Mouse (Mus musculus) embryo, embryonic 10 days (tissue): Measurements from ENCODE around the gene Lrrc55.
"Not testable (repeated sequence)": the region's sequence is repeated elsewhere in the genome, so short reads cannot be mapped to it uniquely, and the experiment has no call there.

Experiments
- DNase-seq: peaks from one replicate; pipeline ENCODE4 v3.0.0-alpha.2; 2015; ENCODE audit warnings: low spot score

Gene Lrrc55

GRCm38 (mm10) chr2:85196901-85197300 is at the start of gene Lrrc55:
Lrrc55 (minus strand) TSS chr2:85197197.
- no peak for DNase-seq

GRCm38 (mm10) chr2:85246506-85247082 is 49.6 kb upstream of the Lrrc55 start:
- peak; percentile 84 for DNase-seq

GRCm38 (mm10) chr2:85245737-85246136 is 48.7 kb upstream of the Lrrc55 start:
- DNase-seq: no peak

GRCm38 (mm10) chr2:85238068-85238667 is 41.2 kb upstream of the Lrrc55 start:
- DNase-seq: no peak

GRCm38 (mm10) chr2:85237231-85237630 is 40.2 kb upstream of the Lrrc55 start:
- not testable (repeated sequence) for DNase-seq

- no peak for DNase-seq
Measured at GRCm38 (mm10) chr2:85230771-85231511, 33.9 kb upstream of the Lrrc55 start.

- no peak for DNase-seq
Measured at GRCm38 (mm10) chr2:85229606-85230005, 32.6 kb upstream of the Lrrc55 start.

GRCm38 (mm10) chr2:85227816-85228335 is 30.9 kb upstream of the Lrrc55 start:
- DNase-seq: no peak

- peak; percentile 13 for DNase-seq
Measured at GRCm38 (mm10) chr2:85224221-85225179, 27.5 kb upstream of the Lrrc55 start.

- DNase-seq: no peak
Measured at GRCm38 (mm10) chr2:85216606-85217005, 19.6 kb upstream of the Lrrc55 start.

- no peak for DNase-seq
Measured at GRCm38 (mm10) chr2:85213746-85214145, 16.7 kb upstream of the Lrrc55 start.

GRCm38 (mm10) chr2:85209301-85209700 is 12.3 kb upstream of the Lrrc55 start:
- no peak for DNase-seq

GRCm38 (mm10) chr2:85205170-85205569 is 8.2 kb upstream of the Lrrc55 start:
- DNase-seq: no peak

- DNase-seq: peak; percentile 52
Measured at GRCm38 (mm10) chr2:85198011-85198965, 1.3 kb upstream of the Lrrc55 start.

GRCm38 (mm10) chr2:85194566-85194965 is 2.4 kb downstream of the Lrrc55 start:
- no peak for DNase-seq

- no peak for DNase-seq
Measured at GRCm38 (mm10) chr2:85187582-85188151, 9.3 kb downstream of the Lrrc55 start.

GRCm38 (mm10) chr2:85178139-85178800 is 18.7 kb downstream of the Lrrc55 start:
- no peak for DNase-seq

- DNase-seq: no peak
Measured at GRCm38 (mm10) chr2:85173545-85173944, 23.5 kb downstream of the Lrrc55 start.

- no peak for DNase-seq
Measured at GRCm38 (mm10) chr2:85172763-85173103, 24.3 kb downstream of the Lrrc55 start.
